Mouse (Mus musculus) embryonic facial prominence, embryonic 14.5 days (tissue): ENCODE measurements around the gene Slc26a1. TPM values are rescaled to one million over a fixed set of nuclear protein-coding genes. Genes with fewer than 3 reads are reported as not detected.
A peak's percentile ranks its signal among the peaks of the same experiment; 100 is the strongest.

Experiments
- ATAC-seq: fragments of 200-750 bp; cut with Nextera tagmentation; 2 replicates; pipeline ENCODE4 v1.8.0; 2017; ENCODE audit warnings: low read depth, moderate number of reproducible peaks, moderate TSS enrichment
- DNase-seq: peaks from one replicate; pipeline ENCODE4 v3.0.0-alpha.2; 2015; ENCODE audit warnings: low spot score
- H3K27ac ChIP-seq: fragments of 300-500 bp; sonication (generic); replicated peaks from 2 replicates; pipeline ENCODE4 v1.5.1; 2014; ENCODE audit warnings: low read depth, mild to moderate bottlenecking, low read length, moderate library complexity
- H3K27me3 ChIP-seq: fragments of 300-500 bp; sonication (generic); replicated peaks from 2 replicates; pipeline ENCODE4 v1.6.1; 2014; ENCODE audit warnings: low read length; ENCODE audit not compliant: control insufficient read depth, insufficient read depth
- H3K36me3 ChIP-seq: fragments of 300-500 bp; sonication (generic); 2 replicates; pipeline ENCODE4 v1.6.1; 2014; ENCODE audit warnings: low read length, mixed read lengths; ENCODE audit not compliant: control insufficient read depth, insufficient read depth
- H3K4me1 ChIP-seq: fragments of 300-500 bp; sonication (generic); 2 replicates; pipeline ENCODE4 v1.6.1; 2014; ENCODE audit warnings: antibody characterized with exemption, low read length; ENCODE audit not compliant: control insufficient read depth, insufficient read depth
- H3K4me2 ChIP-seq: fragments of 300-500 bp; sonication (generic); 2 replicates; pipeline ENCODE4 v1.6.1; 2014; ENCODE audit warnings: low read depth, mild to moderate bottlenecking, low read length, moderate library complexity, mixed read lengths
- H3K4me3 ChIP-seq: fragments of 300-500 bp; sonication (generic); 2 replicates; pipeline ENCODE4 v1.5.1; 2014; ENCODE audit warnings: low read depth, mild to moderate bottlenecking, low read length
- H3K9ac ChIP-seq: fragments of 300-500 bp; sonication (generic); 2 replicates; pipeline ENCODE4 v1.6.1; 2014; ENCODE audit warnings: low read depth, mild to moderate bottlenecking, low read length, moderate library complexity, mixed read lengths
- H3K9me3 ChIP-seq: fragments of 300-500 bp; sonication (generic); 2 replicates; pipeline ENCODE4 v1.6.1; 2016; ENCODE audit warnings: low read length; ENCODE audit not compliant: control insufficient read depth
- WGBS: fragments of 180-500 bp; shearing (Covaris S2); extraction: QIAGEN DNeasy Blood & Tissue Kit; methylation state at CpG from one replicate; pipeline ENCODE4 v1.1.7; 2014; 5-methylcytosine and 5-hydroxymethylcytosine counted together
- polyA plus RNA-seq: library from polyadenylated mRNA; unstranded; fragments of >200 nt; fragmentation: Nextera tagmentation; extraction: Ambion mirVana; gene quantifications from 2 replicates; pipeline ENCODE4 v1.2.1, GENCODE M21; 2014

The Slc26a1 gene
- 1.2 and 1.6 TPM in 2 replicates for polyA plus RNA-seq

DNA sequence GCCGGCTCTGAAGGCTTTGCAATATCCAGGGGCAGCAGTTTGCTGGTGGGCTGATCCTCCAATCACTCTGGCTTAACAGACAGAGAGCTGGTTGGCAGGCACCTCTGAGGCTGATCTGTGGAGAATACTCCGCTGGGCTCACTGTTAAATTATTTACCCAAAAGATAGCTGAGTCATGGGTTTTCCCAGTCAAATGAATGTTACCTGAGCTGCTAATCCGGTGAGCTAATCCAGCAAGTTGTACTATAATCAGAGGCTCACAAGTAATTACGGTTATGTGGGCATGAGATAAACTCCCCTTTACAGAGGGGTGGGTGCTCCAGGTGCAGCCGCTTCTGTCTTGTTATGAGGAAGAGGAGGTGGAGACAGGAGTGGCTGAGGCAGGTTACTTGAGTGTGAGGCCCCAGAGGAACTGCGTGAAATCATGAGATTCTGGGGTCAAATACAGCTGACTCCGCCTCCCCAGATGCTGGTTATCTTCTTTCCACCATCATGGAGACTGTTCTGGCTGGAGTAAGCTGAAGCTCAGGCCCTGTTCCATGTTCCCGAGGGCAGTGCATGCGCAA is at the start of gene Slc26a1:
Gene Slc26a1 (minus strand): TSS at position 319 of the 566 bp plus-strand sequence.
- 71% methylated on average over 9 of the region's 9 CpGs for WGBS
- DNase-seq (peak; percentile 63), ATAC-seq (peak; percentile 60; the same call in 1 of the 2 replicates)
- Histone ChIP-seq H3K4me3 (no peak within 1 kb of the TSS), H3K4me1 (0 out of 2 replicates have a peak, but pooled peaks cover 6% of the 10 kb centered on the region), H3K27ac (no peak within 1 kb of the TSS), H3K9ac (no peak within 1 kb of the TSS), H3K4me2 (no peak within 1 kb of the TSS), H3K9me3 (no peaks in the 10 kb centered on the region), H3K27me3 (no peaks in the 10 kb centered on the region), H3K36me3 (peaks cover 17% of the 10 kb centered on the region; the same call in 1 of the 2 replicates)

DNA sequence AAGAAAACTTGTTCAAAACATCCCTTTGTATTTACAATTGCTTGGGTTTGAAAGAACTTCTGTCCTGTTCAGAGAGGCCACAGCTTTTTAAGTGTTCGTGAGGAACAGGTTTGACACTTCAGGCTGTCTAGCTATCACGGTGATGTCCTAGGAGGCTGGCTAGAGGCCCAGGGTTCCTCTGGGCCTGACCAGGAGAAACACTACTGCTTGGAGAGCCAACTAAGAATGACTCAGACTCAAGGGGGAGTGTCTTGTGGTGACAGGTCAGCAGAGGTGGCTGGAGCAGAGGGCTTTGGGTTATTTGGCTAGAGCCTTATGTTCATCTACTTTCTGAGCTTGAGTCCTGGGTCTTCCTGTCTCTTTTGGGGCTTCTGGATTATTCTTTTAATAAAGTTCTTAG is 48.6 kb upstream of the Slc26a1 start:
- no peak overlapping the region for H3K4me3 ChIP-seq
- no peak for ATAC-seq
- WGBS, result 45% methylated on average over 2 of the region's 2 CpGs

DNA sequence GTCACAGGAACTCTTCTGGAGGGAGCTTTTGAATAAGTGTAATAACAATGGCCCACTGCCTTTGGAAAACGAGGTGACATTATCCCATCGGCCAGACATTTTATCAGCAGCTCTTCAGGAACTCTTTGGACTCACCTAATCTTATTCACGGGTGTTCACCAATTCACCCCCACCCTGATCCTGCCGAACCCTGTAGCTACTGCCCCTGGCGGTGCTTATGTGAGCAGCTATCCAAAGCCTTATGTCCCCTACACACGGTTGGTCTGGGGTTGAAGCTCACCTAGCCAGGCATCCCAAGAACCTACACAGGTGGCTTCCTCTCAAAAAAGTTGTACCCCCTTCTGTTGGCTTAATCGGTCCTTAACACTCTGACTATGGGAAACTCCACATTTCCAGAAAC is 44.4 kb upstream of the Slc26a1 start:
- no peaks in the 10 kb centered on the region for H3K9me3 ChIP-seq
- 79% methylated on average over 7 of the region's 7 CpGs for WGBS
- no peak overlapping the region for H3K9ac ChIP-seq
- no peak overlapping the region for H3K27ac ChIP-seq
- DNase-seq (no peak), ATAC-seq (no peak)
- H3K4me1 ChIP-seq, result peaks cover 13% of the 10 kb centered on the region
- H3K4me3 ChIP-seq, result no peak overlapping the region
- no peaks in the 10 kb centered on the region for H3K36me3 ChIP-seq
- H3K4me2 ChIP-seq, result no peak overlapping the region
- H3K27me3 ChIP-seq, result no peaks in the 10 kb centered on the region

More for the DNA sequence above, 48.6 kb upstream of the Slc26a1 start:
- H3K9ac ChIP-seq, result no peak overlapping the region
- no peak overlapping the region for H3K4me2 ChIP-seq
- H3K9me3 ChIP-seq, result no peaks in the 10 kb centered on the region
- H3K36me3 ChIP-seq, result no peaks in the 10 kb centered on the region
- H3K4me1 ChIP-seq, result 0 out of 2 replicates have a peak, but pooled peaks cover 5% of the 10 kb centered on the region
- no peaks in the 10 kb centered on the region for H3K27me3 ChIP-seq
- DNase-seq, result no peak
- no peak overlapping the region for H3K27ac ChIP-seq

DNA sequence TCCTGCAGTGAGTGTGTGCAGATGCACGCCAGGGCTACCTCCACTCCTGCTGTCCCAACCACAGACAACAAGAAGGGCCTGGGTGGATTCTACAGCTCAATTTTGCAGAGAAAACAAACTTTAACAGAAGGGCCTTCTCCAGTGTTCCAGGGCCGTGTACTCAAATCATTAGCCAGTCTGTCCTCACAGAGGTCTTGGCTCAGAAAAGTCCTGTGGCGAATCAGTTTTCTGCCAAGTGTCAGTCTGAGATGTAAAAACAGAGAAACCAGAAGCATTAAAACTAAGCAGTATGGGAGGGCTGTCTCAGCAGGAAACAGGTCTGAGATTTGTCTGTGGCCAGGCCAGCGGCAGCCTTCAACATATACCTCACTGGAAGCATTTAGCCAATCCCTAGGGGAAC is 42.7 kb upstream of the Slc26a1 start:
- no peak overlapping the region for H3K9ac ChIP-seq
- no peak overlapping the region for H3K4me2 ChIP-seq
- H3K4me1 ChIP-seq, result peaks cover 13% of the 10 kb centered on the region
- no peaks in the 10 kb centered on the region for H3K27me3 ChIP-seq
- H3K27ac ChIP-seq, result peak overlapping the region; percentile 49; the same call in 1 of the 2 replicates
- H3K9me3 ChIP-seq, result no peaks in the 10 kb centered on the region
- H3K4me3 ChIP-seq, result no peak overlapping the region
- no peaks in the 10 kb centered on the region for H3K36me3 ChIP-seq
- ATAC-seq, result no peak
- DNase-seq, result peak; percentile 41
- WGBS, result 32% methylated on average over 4 of the region's 4 CpGs

DNA sequence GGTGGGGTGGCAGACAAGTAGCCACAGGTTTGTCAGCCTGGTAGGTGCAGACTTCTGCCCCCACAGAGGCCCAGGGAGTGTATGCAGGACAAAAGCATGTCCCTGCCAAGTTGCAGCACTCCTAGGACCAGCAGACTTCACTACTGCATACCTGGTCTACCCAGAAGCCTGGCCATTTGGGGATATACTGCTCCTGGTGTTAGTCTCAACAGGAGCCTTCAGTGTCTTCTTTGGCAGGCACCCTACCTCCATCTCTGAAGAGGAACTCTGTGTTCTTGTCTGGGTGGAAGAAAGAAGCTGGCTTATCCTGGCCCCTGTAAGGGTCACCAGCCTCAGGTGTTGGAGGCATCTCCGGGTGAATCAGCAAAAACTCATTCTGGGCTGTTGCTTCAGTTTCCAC is 40.6 kb upstream of the Slc26a1 start:
- no peak overlapping the region for H3K4me3 ChIP-seq
- ATAC-seq, result no peak
- peaks cover 13% of the 10 kb centered on the region for H3K4me1 ChIP-seq
- no peaks in the 10 kb centered on the region for H3K36me3 ChIP-seq
- H3K27ac ChIP-seq, result no peak overlapping the region
- no peak overlapping the region for H3K4me2 ChIP-seq
- H3K9me3 ChIP-seq, result no peaks in the 10 kb centered on the region
- no peak overlapping the region for H3K9ac ChIP-seq
- WGBS, result 90% methylated on average over 1 of the region's 1 CpGs
- DNase-seq, result no peak
- H3K27me3 ChIP-seq, result no peaks in the 10 kb centered on the region

DNA sequence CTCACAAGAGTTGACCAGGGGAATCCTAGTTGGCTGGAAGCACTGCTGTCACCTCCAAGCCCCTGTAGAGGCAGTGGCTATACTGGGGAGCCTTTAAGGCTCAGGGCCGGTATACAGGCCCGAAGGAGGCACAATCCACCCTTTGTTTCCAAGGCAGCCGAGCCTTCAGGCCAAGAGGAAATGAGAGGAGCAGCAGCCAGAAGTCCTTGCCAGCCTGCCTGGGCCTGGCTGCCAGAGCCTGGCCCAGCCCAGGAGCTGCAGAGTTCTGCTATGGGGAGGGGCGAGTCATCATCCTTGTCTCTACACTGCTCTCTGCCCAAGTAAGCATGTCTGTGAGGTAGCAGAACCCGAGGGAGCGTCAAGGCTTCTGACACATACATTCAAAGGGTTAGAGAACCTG is 38.8 kb upstream of the Slc26a1 start:
- H3K4me2 ChIP-seq, result no peak overlapping the region
- no peaks in the 10 kb centered on the region for H3K9me3 ChIP-seq
- H3K36me3 ChIP-seq, result no peaks in the 10 kb centered on the region
- WGBS, result 38% methylated on average over 6 of the region's 6 CpGs
- H3K27me3 ChIP-seq, result no peaks in the 10 kb centered on the region
- ATAC-seq, result peak; percentile 64
- H3K4me3 ChIP-seq, result no peak overlapping the region
- 0 out of 2 replicates have a peak overlapping the region, but pooled peaks have one; percentile 25 for H3K27ac ChIP-seq
- peaks cover 10% of the 10 kb centered on the region for H3K4me1 ChIP-seq
- DNase-seq, result peak; percentile 65
- H3K9ac ChIP-seq, result no peak overlapping the region

DNA sequence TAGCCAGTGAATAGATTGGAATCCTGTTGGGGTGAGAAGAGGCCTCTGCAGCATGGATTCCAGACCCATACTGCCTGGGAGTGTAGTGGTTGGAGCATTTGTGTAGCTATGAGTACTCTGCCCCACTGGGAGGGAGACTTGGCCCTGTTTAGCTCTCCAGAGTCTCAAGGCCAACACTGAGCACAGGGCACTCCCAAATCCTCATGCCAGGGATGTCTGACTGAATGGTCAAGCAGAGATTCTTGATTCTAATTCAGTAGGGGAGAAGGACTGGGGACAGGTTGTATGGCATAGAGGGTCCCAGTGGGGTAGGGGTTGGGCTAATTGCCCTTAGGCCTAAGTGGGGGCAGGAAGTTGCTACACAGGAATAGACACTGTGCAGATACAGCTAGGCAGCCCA is 38.3 kb upstream of the Slc26a1 start:
- no peaks in the 10 kb centered on the region for H3K9me3 ChIP-seq
- no peak overlapping the region for H3K4me2 ChIP-seq
- H3K27me3 ChIP-seq, result no peaks in the 10 kb centered on the region
- no peak overlapping the region for H3K4me3 ChIP-seq
- H3K36me3 ChIP-seq, result no peaks in the 10 kb centered on the region
- DNase-seq (no peak), ATAC-seq (peak; percentile 19; the same call in 1 of the 2 replicates)
- no peak overlapping the region for H3K9ac ChIP-seq
- H3K4me1 ChIP-seq, result peaks cover 8% of the 10 kb centered on the region
- 0 out of 2 replicates have a peak overlapping the region, but pooled peaks have one; percentile 25 for H3K27ac ChIP-seq

DNA sequence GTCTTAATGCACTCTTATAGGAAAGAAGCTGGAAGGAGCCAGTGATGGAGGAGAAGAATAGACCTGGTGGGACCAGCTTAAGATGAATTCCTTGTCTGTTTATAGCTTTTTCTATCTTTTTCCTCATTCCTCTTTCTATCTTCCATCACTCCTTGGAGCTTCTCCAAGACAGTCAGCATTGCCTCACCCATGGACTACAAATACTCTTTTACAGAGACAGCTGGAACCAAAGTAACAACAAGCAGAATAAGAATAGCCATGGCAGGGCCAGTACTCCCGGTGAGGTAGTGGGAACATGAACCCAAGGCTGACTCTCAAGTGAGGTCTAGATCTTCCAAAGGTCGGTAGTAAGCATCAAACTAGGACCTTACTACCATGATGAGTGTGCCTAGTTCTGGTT is 37.7 kb upstream of the Slc26a1 start:
- Histone ChIP-seq H3K9me3 (no peaks in the 10 kb centered on the region), H3K36me3 (peaks cover 4% of the 10 kb centered on the region; the same call in 1 of the 2 replicates), H3K4me1 (peaks cover 7% of the 10 kb centered on the region), H3K4me3 (no peak overlapping the region), H3K27me3 (no peaks in the 10 kb centered on the region), H3K9ac (no peak overlapping the region), H3K27ac (no peak overlapping the region), H3K4me2 (no peak overlapping the region)
- ATAC-seq (no peak), DNase-seq (no peak)
- WGBS, result 78% methylated on average over 2 of the region's 2 CpGs

DNA sequence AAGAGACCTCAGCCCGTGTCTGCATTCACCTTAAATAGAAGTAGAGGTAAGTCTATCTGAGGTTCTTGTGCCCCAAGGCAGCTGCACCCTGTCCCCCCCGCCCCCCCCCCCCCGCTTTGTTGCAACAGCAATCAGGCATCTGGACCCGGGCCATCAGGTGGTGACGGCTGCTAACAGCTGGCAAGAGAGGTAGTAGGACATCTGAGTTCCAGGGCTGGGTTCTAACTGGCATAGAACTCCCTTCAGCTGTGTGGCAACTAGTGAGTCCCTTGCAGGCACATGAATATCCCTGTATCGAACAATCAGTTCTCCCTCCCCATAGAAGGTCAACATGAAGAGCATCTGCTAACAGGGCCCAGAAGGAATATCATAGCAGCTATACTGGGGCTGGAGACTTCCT is 36.6 kb upstream of the Slc26a1 start:
- Histone ChIP-seq H3K27ac (no peak overlapping the region), H3K4me1 (no peaks in the 10 kb centered on the region), H3K27me3 (no peaks in the 10 kb centered on the region), H3K36me3 (peaks cover 7% of the 10 kb centered on the region), H3K9ac (no peak overlapping the region), H3K9me3 (no peaks in the 10 kb centered on the region), H3K4me3 (no peak overlapping the region), H3K4me2 (no peak overlapping the region)
- DNase-seq, result no peak
- no peak for ATAC-seq
- WGBS, result 66% methylated on average over 6 of the region's 6 CpGs
